Mouse (Mus musculus): Measurements from ENCODE around the gene Zbtb45. TPM values are rescaled to one million over a fixed set of nuclear protein-coding genes. Genes with fewer than 3 reads are reported as not detected.

The Zbtb45 gene
- polyA plus RNA-seq (2017; shearing (Covaris generic)), result 8.6 TPM

DNA sequence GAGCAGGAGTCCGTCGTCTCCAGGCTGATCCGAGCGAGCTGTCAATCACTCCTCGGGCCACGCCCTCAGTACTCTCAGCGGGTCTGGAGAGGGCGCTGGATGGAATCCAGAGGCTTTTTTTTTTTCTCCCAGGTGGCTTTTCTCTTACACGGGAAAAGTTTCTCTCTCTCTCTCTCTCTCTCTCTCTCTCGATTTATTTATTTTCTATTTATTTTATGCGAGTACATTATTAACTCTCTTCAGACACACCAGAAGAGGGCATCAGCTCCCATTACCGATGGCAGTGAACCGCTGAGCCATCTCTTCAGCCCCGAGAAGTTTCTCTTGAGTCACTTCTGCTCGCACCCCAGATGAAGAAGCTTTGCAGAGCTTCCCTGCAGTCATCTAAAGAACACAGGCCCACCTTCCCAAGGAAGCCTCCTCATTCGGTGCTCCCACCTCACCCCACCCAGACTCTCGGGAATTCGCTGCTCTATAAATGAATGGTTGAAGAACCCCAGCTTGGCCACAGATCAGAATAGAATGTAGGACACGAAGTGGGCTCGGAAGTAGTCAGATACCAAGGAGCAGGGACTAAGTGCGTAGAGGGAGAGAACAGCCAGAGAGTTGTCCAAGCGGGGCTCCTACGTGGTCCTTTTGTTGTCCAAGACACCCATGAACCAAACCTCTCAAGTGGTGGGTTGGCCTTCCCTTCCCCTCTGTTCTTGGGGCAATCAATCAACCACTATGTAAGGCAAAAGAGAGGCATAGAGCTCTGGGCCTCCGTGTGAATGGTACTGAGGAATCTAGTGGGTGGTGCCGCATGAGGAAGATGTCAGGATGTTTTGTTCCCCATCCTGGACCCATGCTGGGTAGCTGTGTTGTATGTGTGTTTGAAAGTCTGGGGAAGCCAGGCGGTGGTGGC, at the start of gene Zbtb45:
TSS of gene Zbtb45 (minus strand) at position 30 of the 904 bp plus-strand sequence.

DNA sequence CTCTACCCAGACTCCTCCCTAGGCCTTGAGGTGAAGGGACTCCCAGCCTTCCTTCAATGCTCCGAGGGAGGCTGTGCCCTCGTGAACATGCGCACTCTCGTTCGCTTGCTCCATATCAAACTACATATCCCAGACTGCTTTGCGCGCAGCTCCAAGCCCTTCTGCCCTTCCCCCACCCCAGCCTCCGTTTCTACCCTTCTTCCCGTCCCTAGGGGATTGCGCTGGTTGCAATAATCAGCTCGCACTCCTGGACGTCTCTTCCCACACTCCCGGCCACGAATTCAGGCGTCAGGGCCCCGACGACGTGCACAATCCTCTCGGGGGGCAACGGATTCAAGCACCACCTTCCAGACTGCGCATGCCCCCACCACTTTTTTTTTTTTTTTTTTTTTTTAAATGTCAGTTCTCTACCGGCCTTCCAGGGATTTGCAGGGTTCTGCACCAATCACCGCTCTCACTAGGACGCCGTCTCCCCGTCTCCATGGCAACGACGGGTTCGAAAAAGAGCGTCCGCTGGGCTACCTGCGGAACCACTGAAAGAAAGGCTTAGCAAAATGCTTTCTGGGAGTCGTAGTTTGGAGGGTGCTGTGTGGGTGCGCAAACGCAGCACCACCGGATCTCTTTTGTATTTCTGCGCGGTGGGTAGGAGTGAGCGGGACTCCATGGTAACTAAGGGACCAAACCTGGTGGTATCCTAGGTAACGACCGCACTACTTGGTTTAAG, 44.6 kb upstream of the Zbtb45 start, which contains the start of gene Mzf1:
TSS of gene Mzf1 (minus strand) at position 478 of the 724 bp plus-strand sequence.

DNA sequence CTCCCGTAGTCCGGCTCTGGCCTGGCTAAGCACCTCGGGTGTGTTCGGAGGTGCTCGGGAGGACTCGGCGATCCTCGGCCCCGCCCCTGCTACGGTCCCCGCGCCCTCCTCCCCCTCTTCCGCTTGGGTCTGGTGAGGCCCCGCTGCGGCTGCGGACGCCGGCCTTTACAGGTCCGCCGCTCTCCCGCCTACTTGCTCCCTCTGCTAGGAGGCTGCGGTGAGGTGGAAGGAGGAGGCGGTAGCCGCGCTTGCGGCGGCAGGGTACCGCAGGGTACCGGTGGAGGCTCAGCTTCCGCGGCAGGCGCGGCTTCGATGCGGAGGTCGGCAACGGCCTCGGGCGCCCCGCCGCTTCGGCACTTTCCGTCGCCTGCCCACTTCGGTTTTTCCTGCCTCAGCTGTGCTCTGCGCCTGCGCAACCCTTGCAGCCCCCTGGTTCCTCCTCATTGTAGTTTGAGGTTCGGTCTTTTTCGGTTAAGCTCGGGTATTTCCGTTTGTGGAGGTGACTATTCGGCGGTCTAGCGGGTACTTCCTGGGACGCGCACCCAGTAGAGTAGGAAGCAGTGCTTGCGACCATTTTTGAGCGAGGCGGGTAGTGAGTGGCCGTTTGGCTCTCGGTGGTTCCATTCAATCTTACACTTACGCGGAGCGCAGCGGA, 28.2 kb upstream of the Zbtb45 start, which contains the start of gene Ube2m:
TSS of gene Ube2m (minus strand) at position 375 of the 655 bp plus-strand sequence.

DNA sequence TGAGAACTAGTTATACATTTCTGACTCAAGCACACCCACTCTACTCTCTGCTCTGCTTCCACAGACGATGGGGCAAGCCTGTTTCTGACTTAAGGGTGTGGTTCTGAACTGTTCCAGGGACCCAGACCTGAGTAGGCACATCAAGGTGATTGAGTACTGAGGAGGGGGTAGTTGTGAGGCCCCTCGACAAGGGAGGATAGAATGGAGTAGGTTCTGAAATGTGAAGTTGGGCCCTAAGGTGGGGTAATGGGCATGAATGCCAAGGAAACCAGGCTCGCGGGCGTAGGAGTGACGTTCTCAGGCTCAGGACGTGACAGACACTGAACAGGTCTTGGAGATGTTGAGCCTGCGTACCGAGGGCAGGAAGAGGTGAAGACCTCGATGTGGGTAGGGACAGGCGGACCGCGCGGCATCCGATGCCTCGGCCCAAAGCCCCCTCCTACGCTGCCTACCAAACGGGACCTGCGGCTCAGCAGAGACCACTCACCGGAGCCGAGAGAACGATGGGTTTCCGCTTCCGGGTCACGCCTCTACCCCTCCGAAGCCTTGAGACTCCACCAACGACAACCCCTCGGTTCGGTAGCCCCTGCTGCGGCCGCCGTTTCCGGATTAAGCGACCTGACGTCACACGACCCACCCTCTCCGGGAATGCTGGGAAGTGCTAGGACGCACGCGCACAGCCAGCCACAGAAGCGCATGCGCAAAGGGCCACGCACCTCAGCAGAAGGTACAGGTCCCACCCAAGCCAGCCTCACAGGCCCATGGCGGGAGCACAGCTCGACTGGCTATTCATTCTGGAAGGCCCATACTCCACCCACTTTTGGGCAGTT, 24.5 kb upstream of the Zbtb45 start, which contains the start of gene Chmp2a:
TSS of gene Chmp2a (minus strand) at position 660 of the 830 bp plus-strand sequence.

DNA sequence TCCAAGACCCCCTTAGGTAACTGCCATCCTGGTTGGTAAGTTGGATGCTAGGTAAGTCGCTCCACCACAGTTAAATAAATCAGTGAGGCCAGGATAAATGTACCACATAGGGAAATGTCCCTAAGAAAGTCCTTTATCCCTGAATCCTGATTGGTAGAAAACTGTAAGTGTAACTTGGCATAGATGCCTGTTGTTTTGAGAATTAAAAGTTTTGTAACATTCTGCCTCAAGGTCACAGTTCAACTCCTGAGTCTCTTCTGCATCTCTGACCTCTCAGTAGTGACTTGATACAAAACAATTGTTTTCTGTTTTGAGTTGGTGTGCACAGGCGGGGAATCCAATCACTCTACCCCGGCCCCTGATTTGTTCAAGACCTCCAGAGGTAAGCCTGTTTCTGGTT, 11.0 kb downstream of the Zbtb45 start, which contains the start of gene Trim28:
TSS of gene Trim28 (plus strand) at position 264 of the 400 bp plus-strand sequence.

DNA sequence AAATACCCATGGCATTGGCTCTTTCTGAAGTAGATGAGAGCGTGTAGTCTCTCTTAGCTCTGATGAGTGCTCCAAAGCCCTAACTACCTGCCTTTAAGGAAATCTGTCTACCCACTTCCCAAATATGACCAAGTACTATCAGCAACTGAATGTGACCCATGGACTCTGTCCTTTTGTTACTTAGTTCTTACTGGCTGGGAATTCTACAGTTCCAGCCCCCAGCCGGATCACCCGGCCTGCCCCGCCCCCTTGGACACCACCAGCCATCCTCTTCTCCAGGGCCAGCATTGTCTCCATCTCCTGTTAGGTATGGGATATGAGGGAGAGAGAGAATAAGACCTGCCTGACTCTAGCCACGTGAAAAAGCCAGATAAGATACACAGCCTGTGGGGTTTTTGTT, 11.8 kb downstream of the Zbtb45 start, which contains the start of gene Slc27a5:
TSS of gene Slc27a5 (minus strand) at position 140 of the 400 bp plus-strand sequence.

DNA sequence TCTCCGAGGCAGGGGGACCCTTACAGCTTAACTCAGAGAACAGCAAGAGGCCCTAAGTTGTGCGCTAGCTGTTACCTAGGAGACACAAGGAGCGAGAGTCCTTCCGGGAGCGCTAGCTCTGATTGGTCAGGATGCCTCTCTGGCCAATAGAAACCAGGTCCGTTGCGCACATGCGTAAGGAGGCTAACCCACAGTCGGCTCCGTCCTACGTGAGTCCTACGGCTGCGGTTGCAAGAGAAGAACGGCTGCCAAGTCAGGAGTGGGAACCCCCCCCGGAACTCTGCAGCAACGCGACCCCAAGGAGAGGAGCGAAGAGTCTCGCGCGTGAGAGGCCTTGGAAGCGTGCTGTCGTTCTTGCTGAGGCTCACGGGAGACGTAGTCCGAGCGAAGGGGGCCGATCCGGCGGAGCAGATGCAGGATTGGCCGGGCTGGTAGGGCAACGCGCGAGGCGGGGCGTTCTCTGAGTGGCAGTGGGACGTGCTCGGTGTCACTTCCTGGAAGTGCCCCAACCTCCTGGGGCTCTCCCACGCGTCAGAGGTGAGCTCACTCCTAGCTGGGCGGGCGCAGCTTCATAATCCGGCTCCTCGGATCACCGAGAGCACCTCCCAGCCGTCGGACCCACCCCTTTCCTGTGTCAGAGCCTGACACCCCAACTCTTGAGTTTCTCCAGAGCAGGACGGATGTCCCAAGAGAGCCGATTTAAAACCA, 32.0 kb downstream of the Zbtb45 start, which contains the start of gene Zfp446:
TSS of gene Zfp446 (plus strand) at position 167 of the 708 bp plus-strand sequence.

DNA sequence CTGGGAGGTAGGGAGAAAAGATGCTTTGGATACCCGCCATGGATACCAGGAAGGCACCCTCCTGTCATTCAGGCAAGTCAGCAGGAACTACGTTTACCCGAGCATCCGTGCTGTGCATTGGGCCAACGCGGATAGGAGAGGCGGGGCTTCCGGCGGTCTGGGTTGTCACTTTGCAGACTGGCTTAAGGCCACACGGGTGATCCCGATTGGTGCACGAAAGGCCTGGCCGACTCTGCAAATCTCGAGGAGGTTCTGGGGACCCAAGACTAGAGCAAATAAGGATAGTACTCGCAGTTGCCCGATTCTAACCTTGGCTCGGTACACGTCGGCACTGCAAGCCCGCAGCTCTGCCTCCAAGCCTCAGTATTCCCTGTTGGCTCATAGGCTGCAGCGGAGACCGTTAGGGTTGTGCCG, 44.1 kb downstream of the Zbtb45 start, which contains the start of gene Zfp324:
TSS of gene Zfp324 (plus strand) at position 161 of the 414 bp plus-strand sequence.

Other genes with a start within 250 kb of the Zbtb45 start
- gene Zscan18, start 206.4 kb downstream of the Zbtb45 start, polyA plus RNA-seq (2017; shearing (Covaris generic)), result 5.4 TPM
- 7.9 TPM for gene Zfp329, start 191.2 kb downstream of the Zbtb45 start, polyA plus RNA-seq (2017; shearing (Covaris generic))
- gene Zfp110, start 175.3 kb downstream of the Zbtb45 start, polyA plus RNA-seq (2017; shearing (Covaris generic)), result 85.4 TPM
- 0.50 TPM for gene Zfp128, start 128.9 kb downstream of the Zbtb45 start, polyA plus RNA-seq (2017; shearing (Covaris generic))
- gene Zscan22, start 112.2 kb downstream of the Zbtb45 start, polyA plus RNA-seq (2017; shearing (Covaris generic)), result 4.0 TPM
- gene Rps5, start 87.7 kb downstream of the Zbtb45 start, polyA plus RNA-seq (2017; shearing (Covaris generic)), result 1,269 TPM
- not detected for gene Rnf225, start 82.6 kb downstream of the Zbtb45 start, polyA plus RNA-seq (2017; shearing (Covaris generic))
- 3.0 TPM for gene Zfp324, start 44.2 kb downstream of the Zbtb45 start, polyA plus RNA-seq (2017; shearing (Covaris generic))
- gene Zfp446, start 32.2 kb downstream of the Zbtb45 start, polyA plus RNA-seq (2017; shearing (Covaris generic)), result 5.8 TPM
- gene Slc27a5, start 11.8 kb downstream of the Zbtb45 start, polyA plus RNA-seq (2017; shearing (Covaris generic)), result 0.37 TPM
- 148 TPM for gene Trim28, start 10.9 kb downstream of the Zbtb45 start, polyA plus RNA-seq (2017; shearing (Covaris generic))
- 144 TPM for gene Chmp2a, start 24.8 kb upstream of the Zbtb45 start, polyA plus RNA-seq (2017; shearing (Covaris generic))
- 133 TPM for gene Ube2m, start 28.2 kb upstream of the Zbtb45 start, polyA plus RNA-seq (2017; shearing (Covaris generic))
- gene Mzf1, start 44.7 kb upstream of the Zbtb45 start, polyA plus RNA-seq (2017; shearing (Covaris generic)), result 0.44 TPM
- gene Vmn1r85, start 85.1 kb upstream of the Zbtb45 start, polyA plus RNA-seq (2017; shearing (Covaris generic)), result not detected
- gene Vmn1r86, start 109.9 kb upstream of the Zbtb45 start, polyA plus RNA-seq (2017; shearing (Covaris generic)), result not detected
- 0.35 TPM for gene Vmn1r87, start 130.1 kb upstream of the Zbtb45 start, polyA plus RNA-seq (2017; shearing (Covaris generic))
- 0.11 TPM for gene Vmn1r88, start 149.5 kb upstream of the Zbtb45 start, polyA plus RNA-seq (2017; shearing (Covaris generic))
- not detected for gene Vmn1r89, start 203.0 kb upstream of the Zbtb45 start, polyA plus RNA-seq (2017; shearing (Covaris generic))